Mouse (Mus musculus) activated CD4-positive, CD25-positive, alpha-beta regulatory T cell, adult 4 months (primary cell): ENCODE measurements around the gene Lrrc18. TPM values are rescaled to one million over a fixed set of nuclear protein-coding genes. Genes with fewer than 3 reads are reported as not detected.

Experiments used
- ATAC-seq: one replicate; pipeline ENCODE4 v1.8.0; 2017
- polyA plus RNA-seq, 2 experiments: library from polyadenylated mRNA; unstranded; fragments of 100-300 nt; shearing (Covaris generic); gene quantifications; one replicate each; pipeline ENCODE4 v1.2.1; 2017

The Lrrc18 gene
- polyA plus RNA-seq: under 1 TPM in 1 of 2 experiments, not detected in 1; 0.18 TPM

DNA sequence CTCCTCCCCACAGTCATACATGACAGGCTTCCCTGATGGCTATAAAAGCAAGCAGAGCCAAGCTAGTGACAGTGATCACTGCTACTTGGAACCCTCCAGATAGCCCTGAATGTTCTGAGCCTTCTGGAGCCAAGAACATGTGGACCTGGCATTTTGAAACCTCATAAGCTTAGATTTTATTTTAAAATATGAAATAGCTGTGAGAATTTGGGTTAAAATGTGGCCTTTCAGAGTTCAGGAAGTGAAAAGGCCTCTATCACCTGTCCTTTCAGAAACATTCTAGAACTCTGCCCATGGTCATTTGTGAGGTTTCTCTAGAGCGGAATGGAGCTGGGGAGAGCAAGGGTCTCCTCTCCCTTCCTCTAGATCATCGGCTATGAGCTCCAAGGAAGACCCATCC, at the start of gene Lrrc18:
Gene Lrrc18, plus strand, starts transcription at position 301 of the 400 bp plus-strand sequence.
- no peak for ATAC-seq

DNA sequence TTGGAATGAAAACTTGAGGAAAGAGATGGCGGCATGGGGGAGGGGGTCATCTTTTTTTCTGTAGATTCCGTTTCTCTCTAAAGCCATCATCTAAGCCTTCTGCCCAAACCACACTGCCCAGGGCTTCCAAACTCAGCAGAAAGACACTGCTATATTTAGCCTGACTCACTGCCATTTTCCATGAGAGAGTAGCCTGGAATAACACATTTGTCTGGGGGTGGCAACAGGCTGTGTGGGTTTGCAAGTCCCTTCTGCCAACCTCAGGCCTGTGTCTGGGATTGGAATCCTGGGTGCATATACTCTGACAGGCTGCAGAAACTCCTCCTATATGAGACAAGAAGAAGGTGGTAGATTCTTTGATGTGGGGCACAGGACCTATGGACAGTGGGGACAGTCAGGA, 43.7 kb upstream of the Lrrc18 start:
- ATAC-seq: no peak

DNA sequence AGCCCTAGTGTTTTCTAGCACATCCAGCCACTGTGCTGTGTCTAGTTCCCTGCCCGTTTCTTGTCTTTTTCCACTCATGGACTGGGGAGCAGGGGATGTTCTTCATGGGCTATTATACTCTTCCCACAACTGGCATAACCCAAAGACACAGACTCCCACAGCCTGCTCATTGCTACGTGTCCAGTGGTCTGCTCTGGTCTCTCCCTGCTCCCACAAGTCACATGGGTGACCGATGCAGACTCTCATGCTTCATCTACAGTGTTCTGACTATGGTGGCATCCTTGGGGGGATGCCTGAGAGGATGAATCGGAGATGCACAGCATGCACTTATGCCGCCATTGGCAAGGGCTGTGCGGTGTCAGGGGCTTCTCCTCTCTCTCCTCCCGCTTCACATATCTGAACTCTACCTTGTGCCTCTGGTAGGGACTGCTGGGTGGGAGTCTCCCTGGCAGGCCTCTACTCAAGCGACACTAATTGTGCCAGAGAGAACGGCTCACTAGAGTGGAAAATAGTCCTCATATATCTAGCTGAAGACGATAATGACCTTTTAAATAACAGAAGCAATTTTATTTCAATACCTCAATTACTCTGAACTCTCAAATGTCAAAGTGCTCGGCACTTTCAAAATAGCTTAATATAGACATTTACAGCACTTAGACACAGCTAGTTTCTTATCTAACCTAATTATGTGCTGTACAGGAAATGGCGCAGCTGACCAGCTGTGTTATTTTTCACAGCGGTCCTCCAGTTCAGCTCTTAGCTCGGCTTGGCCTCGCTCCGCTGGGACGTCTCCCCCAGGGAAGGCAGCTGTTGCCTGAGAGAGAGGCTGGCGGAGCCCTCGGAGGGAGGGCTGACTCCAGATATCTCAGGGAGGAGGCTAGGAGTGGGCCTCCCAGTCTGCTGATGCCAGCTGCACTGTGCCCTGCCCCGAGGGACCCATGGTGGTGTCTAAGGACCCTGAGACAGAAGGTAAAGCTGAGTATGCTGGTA, 40.6 kb upstream of the Lrrc18 start:
- no peak for ATAC-seq

DNA sequence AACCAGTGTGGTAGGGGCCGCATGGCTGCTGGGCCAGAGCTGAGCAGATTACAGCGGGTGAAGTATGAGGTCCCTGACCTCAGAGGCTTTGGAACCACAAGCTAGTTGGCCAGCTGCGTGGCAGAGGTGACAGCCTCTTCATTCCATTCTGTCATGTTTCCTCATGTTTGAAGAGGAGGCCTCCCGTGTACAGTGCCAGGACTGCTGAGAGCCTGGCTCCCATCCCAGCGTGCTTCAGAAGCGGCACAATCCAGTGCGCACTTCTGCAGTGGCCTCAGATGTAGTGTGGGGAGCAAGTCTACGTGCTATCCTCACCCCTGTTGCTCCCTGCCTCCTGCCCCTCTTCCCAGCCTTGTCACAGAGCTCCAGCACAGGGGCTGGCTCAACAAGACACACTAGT, 34.7 kb upstream of the Lrrc18 start:
- ATAC-seq: no peak

DNA sequence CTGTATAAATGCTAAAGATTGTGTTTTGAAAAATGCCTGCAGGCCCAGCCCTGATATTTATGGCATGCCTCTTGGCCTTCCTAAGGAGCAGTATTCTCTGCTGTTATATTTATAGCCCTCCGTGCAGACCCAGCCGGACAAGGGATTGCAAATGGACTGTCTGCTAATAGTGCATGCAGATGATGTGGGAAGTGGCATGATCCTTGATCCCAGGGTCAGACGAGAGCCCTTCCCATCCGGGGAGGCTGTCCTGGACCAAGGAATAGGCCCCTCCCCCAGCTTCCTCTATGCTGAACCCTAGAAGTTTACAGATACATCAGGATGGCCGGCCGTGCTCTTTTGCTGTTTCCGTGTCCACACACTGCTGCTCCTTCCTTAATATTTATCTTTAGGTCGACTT, 32.5 kb upstream of the Lrrc18 start:
- ATAC-seq: no peak

DNA sequence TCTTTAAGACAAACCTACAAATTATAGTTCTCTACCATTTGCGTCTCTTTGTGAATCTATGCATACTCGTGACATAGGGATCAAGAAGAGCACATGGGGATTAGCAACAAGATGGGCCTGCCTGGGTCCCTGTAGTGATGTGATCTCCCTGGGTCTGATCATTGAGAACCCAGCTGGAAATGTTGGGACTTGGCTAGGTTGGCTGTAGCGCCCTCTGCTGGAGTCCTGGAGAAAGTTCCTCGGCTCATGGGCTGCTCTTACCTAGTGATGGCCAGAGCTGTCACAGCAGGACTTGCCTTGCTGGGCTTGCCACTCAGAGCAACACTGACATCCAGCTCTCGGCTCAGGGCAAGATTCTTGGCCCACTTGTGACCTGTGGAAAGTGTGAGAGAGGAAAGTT, 30.7 kb upstream of the Lrrc18 start:
- no peak for ATAC-seq

DNA sequence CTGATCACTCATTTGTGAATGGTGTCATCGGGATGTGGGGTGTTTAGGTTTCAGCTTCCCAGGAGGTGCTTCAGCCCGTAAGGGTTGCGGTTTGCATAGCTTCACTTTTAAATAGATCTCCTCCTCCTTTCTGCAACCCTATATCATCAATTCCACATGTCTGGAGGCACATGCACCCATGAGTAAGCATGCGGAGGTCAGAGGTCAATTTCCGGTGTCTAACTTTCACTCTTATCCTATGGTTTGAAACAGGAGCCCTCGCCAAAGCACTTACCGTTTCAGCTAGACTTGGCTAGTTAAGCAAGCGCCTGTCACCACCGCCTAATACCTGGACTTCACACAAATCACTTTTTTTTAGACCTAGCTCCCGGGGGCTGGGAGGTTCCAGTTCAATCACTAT, 26.4 kb upstream of the Lrrc18 start:
- no peak for ATAC-seq

DNA sequence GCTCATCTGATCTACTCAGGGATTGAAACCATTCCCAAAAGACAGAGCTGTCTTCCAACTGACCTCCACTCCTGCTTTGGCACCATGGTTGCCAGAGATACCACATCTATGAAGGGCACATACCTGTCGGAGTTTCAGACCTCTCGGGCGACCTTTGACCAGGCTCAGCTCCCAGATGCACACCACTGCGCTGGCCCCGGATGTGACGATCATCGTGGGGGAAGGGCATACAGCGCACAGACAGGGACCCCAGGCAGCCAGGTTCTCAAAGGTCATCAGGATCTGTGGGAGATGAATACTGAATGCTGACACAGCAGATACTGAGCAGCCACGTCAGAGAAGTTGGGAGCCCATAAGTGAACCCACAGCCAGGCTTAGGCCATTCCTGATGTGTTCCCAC, 20.5 kb upstream of the Lrrc18 start:
- ATAC-seq: no peak

DNA sequence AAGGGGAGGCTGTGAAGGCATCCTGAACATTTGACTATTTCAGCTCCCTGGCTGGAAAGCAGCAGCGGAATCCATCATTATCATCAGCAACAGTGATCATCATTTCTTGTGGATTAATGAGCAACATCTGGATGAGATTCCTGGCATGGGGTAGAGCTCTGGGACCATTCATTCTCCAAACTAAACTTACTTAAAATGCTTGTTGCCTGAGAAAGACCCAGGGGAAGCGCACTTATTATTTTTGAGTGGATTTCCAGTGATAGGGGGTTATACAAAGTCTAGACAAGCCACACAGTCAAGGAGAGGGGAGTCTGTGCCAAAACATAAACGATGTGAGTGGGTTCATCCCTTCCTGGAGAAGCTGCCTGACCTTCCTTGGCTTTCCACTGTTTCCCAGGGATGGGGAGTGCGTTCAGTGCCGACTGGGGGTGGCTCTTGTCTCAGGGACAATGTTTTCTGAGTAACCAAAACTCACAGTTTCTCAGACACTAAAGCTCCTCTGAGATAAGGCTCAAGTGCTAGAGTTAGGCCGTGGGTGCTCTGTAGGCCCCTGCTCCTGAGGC, 6.9 kb upstream of the Lrrc18 start:
- no peak for ATAC-seq

DNA sequence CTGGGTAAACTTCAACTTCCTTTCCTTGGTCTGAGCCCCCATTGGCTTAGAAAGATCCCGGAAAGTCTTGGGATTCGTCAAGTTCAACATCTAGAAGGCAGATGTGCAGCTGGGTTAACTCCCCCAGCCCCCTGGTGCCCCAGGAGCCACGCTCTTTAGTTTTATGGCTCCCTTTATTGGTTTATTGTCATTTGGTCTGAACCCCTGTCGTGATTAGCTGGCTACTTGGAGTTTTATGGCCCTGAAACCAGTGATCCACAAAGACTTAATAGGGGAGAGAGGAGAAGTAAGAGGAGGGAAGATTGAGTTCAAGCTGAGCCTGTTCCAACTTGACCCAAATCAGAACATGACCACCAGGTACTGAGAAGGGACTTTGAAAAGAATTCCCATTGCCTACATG, 4.5 kb upstream of the Lrrc18 start:
- no peak for ATAC-seq

DNA sequence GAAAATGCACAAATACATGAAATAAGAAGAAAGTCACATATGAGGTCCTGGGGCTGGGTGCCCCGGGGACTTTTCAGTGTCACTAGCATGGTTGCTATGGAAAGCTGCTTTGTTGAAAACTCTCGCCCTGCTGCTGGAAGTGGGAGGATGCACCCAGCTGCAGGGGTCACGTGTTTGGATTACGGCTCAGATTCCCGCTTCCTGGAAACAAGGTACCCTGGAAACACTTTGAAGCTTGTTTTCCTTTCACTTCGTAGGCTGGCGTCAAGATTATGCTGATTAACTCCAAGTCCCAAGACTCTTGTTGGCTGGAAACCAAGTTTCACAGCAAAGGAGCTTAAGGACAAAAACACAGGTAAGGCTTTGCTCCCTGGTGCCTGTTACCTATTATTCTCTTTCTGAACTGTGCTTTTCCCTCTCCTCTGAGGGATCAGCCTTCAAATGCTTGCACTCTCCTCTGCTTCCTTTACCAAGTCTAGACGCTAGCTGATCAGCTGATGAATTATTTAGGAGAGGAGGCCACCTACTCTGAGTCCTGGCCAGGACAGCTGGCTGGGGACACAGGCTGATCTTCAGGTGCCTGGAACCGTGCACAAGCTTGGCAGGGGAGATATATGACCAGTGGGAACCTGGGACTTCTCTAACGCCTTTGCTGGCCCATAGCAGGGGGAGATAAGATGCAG, 3.9 kb downstream of the Lrrc18 start:
- no peak for ATAC-seq

DNA sequence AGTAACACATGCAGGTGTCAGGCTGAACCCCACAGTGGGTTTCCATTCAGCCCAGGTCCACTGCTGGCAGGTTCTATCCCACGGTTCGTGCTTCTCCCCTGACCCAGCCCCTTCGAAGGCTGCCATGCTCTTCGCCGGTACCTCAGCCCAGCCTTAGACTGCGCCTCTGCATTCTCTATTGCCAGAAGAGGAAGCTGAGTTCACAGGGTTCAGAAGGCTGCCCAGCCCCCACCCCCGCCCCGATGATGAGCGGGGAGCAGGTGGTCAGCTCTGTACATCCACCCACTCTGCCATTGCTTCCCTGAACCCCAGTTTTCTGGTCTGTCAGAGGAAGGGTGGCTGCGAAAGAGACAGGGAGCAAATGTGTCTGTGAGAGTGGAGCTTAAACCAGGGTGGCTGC, 8.3 kb downstream of the Lrrc18 start:
- no peak for ATAC-seq

DNA sequence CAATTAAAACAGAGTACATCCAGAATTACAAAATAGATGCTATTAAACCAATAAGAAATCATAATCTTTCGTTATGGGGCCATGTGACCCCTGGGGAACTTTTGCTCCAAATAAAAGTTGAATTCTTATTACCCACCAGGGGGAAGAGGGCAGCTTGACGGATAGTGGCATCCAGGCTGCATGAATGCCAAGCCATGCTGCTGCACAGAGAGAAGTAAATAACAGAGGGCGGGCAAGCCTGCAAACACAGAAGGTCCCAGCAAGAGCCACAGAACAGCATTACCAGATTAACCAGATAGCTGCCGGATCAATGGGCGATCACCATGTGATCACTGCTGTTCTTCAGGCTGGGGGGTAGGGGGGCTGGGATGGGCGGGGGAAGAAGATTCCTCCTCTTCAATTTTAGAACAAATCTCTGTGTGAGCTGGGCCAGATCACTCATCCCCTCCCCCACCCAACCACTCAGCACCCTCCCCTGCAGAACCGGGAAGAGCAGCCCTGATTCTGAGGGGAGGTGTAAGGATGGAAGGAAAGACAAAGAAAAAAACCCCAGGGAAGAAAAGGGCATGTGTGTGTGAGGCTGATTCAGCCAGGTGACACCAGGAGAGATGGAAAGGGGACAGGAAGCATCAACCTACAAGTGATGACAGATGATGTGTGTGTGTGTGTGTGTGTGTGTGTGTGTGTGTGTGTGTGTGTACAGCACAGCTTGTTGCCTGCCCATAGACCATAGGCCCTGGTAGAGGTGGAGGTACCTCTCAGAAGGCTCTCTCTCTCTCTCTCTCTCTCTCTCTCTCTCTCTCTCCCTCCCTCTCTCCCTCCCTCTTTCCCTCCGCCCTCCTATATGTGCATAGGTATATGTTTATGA, 9.2 kb downstream of the Lrrc18 start:
- no peak for ATAC-seq

DNA sequence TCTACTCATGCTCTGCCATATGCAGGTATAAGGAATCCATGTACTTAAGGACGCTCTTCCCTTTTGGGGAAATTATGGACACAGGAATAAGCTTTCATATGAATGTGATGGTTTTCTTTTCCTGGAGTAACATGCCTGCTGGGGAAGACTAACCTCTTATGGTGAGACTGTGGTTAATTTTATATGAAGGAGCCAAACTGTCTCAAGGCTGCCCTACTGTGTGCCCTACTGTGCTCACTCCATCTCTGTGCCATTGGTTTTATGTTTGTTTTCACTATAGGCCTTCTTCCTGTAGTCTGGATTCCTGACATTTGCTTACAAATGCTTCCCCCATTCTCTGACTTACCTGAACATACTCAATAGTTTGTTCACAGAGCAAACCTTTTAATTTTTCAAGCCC, 13.9 kb downstream of the Lrrc18 start:
- no peak for ATAC-seq

DNA sequence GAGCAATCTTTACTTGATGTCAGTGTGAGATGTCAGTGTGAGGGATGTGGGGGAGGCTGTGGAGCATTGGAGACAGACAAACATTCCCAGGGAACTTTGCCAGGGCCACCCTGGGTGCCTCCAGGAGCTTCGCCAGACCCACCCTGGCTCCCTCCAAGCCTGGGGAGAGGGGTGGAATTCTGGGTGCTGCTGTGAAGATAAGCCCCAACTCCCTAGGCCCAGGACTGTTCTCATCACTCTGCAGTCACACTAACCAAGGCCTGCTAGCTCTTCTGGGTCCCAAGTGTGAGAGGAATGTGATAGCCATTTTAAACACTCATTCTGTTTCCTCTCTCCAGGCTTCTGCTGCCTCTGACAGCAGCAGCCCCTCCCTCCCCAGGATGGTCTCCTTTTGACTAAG, 16.5 kb downstream of the Lrrc18 start:
- no peak for ATAC-seq

DNA sequence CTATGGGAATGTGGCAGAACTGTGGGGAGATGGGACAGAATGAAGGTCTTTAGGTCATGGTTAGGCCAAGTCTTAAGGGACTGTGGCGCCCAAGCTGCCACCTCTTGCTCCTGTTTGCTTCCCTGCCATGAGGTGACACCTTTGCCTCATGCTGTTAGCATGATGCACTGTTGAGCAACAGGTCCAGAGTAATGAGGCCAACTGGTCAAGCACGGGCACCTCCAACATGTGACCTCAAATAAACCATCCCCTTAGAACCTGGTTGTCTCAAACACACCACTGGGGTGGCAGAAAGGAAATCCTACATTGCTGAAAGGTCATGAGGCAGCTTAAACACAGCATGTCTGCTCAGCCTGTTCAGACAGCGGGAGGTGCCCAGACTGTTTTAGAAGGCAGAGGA, 27.9 kb downstream of the Lrrc18 start:
- no peak for ATAC-seq

DNA sequence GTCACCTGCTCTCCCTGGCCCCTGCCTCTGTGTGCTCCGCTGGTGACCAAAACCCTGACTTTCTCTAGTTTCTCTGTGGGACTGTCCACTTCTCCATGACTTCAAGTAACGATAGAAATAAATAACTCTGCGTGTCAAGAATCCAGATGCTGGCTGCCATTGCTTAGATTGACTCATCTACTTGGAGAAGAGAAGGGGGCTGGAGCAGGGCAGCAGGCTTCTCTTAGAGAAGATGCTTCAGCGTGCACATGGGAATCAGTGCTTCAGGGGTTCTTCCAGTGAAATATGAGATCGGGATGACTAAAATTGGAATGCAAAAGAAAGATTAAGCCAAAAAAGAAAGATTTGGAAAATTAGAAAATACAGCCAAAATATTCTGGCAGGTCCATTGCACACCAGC, 28.4 kb downstream of the Lrrc18 start:
- no peak for ATAC-seq

DNA sequence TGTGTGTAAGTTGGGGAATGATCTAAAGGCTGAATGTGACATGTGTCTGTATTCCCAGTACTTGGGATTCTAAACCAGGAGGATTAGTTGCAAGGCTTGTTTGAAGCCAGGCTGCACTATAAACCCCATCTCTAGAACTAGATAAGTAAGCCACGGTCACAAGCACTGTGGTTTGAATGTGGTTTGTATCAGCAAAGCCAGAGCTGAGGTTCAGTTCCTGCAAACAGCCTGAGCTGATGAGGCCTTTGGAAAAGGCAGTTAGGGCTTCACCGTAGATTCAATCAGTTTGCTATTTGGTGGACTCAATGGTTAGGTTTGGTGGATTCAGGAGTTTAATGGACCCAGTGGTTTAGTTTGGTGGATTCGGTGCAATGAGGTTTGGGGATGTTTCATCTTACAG, 39.7 kb downstream of the Lrrc18 start:
- no peak for ATAC-seq

DNA sequence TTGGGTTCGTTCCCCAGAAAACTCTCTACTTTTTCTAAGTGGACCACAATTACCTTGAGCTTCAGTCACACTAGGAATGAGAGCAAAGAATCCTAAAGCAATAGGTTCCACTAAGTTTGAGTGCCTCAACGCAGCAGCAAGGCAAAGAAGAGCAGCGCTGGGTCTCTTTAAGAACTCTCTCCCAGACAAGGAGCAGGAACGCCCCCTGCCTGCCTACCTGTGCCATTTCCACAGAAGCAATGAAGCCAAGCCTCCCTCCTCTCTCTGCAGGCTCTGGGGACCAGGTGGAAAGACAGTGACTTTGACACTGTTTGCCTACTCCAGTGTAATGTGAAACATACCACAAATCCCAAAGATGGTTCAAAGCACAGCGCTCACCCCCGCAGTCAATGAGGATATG, 42.2 kb downstream of the Lrrc18 start:
- ATAC-seq: no peak

DNA sequence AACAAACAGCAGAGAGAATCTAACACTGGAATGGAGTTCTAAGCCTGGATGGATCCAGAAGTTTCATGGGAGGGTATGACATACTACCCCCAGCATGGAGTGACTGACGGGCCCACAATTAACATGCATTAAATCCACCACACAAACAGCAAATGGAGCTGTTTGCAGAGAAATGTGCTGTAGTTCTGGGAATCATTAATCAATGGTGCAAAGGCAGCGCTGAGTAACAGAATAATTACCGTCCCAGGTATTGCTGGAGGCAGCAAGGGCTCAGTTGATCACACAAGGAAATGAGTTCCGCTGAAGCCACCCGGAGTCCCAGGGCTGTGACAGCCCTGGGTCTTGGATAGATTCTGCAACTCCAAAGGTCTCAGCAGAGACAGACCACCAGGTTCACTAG, 44.2 kb downstream of the Lrrc18 start:
- ATAC-seq: no peak

DNA sequence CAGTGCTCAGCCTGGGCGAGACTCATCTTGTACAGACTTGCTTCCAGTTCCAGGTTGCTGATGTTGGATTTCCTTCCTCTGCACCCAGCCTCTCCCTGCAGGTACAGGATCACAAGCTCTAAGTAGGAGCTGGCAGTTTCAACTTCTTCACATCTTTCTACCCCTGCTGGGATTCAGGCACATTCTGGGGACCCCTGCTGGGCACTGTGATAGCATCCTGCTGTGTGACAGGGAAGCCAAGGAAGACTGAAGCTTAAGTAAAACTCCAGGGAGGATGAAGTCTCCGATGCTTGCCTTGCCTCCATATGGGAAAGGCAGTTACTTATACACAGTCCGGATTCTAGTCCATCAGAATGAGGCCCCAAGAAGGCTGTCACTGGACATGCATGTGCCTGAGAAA, 45.6 kb downstream of the Lrrc18 start:
- ATAC-seq: no peak

DNA sequence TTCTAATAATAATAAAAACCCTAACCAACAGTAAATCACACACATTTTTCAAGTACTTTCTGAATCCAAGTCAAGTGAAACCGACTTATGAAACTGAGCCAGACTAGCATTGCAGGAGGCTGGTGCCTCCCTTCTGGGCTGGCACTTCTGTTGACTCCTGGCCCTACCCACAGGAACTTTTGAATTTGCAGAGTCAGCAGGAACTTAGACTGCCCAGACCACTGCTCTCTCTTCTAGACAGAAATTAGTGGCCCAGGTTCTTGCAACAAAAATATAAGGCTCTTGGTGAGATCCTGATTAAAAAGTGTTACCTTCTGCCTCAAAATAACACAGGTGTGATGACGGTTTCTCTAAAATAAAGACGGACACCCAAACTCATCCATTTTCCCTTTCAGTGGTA, 54.0 kb downstream of the Lrrc18 start:
- no peak for ATAC-seq

DNA sequence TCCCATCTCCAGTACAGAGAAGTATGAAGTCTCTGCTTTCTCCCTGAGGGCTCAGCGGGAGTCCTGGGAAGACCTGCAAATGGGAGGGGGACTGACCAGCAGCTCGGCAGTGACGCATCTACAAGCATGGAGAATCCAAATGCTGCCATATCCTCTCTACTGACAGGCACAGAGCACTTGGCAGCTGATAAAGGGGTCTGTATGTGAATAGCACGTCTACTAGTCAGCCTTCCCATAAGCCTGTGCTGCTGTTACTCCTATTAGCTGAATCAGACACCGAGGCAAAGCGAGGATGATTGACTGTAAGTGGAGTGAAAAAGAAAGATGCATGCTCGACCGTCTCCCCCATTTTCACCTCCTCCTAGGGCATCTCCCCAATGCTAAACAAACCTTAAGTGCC, 62.3 kb downstream of the Lrrc18 start:
- ATAC-seq: no peak
